Mouse (Mus musculus): ENCODE measurements around the gene Olfr898. TPM values are rescaled to one million over a fixed set of nuclear protein-coding genes. Genes with fewer than 3 reads are reported as not detected.

Gene Olfr898
- polyA plus RNA-seq (2014; fragmentation: Nextera tagmentation; extraction: Ambion mirVana), result not detected in 2 replicates

DNA sequence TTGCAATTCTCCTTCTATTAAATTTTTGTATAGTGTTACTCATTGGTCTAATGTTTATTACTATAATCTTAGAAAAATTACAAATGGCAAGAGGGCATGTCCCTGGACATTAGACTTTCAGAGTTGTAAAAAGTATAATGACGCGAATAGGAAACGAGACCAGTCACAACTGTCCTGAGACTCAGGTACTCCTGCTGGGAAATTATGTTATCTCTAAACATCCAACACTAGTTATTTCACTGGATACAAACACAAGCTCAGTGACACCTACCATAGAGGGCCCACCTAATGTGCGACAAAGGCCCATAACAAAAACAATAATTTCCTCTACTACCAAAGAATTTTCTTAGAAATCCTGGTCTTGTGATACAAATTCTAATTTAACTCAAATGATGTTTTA lies at the start of gene Olfr898:
Gene Olfr898, plus strand, starts transcription at position 301 of the 400 bp plus-strand sequence.
- Histone ChIP-seq H3K9me3 (replicated peaks; ENCODE audit: control insufficient read depth, low read length) (no peaks in the 10 kb centered on the region), H3K27ac (replicated peaks; ENCODE audit: low read depth, low read length) (no peak within 1 kb of the TSS), H3K4me2 (ENCODE audit: low read depth, low read length) (no peak within 1 kb of the TSS), H3K4me3 (ENCODE audit: low read depth, low read length) (no peak within 1 kb of the TSS), H3K4me1 (ENCODE audit: control insufficient read depth, insufficient read depth, low read length) (no peaks in the 10 kb centered on the region), H3K36me3 (replicated peaks; ENCODE audit: control insufficient read depth, insufficient read depth, low read depth, low read length) (no peaks in the 10 kb centered on the region), H3K9ac (replicated peaks; ENCODE audit: low read length) (no peak within 1 kb of the TSS), H3K27me3 (ENCODE audit: control insufficient read depth, insufficient read depth, low read length) (no peaks in the 10 kb centered on the region)
- 96% methylated on average over 4 of the region's 4 CpGs for WGBS
- ATAC-seq (replicated peaks; ENCODE audit: insufficient number of reproducible peaks, low FRiP score, low TSS enrichment, low read depth) (no peak), DNase-seq (ENCODE audit: low spot score) (no peak)

DNA sequence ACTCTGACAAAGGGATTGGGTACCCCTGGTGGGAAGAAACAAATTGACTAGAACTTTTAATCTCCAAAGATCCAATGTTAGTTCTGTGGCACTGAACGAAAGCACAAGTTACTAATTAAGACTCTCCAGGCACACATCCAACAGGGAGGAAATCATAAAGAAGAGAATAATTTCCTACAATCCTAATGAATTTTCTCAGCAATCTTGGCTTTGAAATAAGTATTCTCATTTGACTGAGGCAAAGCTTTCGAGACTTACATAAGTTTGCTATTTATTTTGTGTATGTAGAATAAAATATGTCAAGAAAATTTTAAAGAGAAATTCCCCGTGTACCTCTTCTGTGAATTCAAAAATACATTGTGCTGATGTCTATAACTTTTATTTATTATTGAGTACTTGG lies 19.5 kb upstream of the Olfr898 start, which contains the start of gene Olfr25:
Gene Olfr25, plus strand, starts transcription at position 301 of the 400 bp plus-strand sequence.
- Histone ChIP-seq H3K4me2 (ENCODE audit: low read depth, low read length) (no peak within 1 kb of the TSS), H3K9ac (replicated peaks; ENCODE audit: low read length) (no peak within 1 kb of the TSS), H3K4me3 (ENCODE audit: low read depth, low read length) (no peak within 1 kb of the TSS), H3K36me3 (replicated peaks; ENCODE audit: control insufficient read depth, insufficient read depth, low read depth, low read length) (no peaks in the 10 kb centered on the region), H3K4me1 (ENCODE audit: control insufficient read depth, insufficient read depth, low read length) (no peaks in the 10 kb centered on the region), H3K27ac (replicated peaks; ENCODE audit: low read depth, low read length) (no peak within 1 kb of the TSS), H3K27me3 (ENCODE audit: control insufficient read depth, insufficient read depth, low read length) (no peaks in the 10 kb centered on the region), H3K9me3 (replicated peaks; ENCODE audit: control insufficient read depth, low read length) (no peaks in the 10 kb centered on the region)
- WGBS, result 84% methylated on average over 3 of the region's 3 CpGs
- DNase-seq (ENCODE audit: low spot score), result no peak
- ATAC-seq (replicated peaks; ENCODE audit: insufficient number of reproducible peaks, low FRiP score, low TSS enrichment, low read depth), result no peak

DNA sequence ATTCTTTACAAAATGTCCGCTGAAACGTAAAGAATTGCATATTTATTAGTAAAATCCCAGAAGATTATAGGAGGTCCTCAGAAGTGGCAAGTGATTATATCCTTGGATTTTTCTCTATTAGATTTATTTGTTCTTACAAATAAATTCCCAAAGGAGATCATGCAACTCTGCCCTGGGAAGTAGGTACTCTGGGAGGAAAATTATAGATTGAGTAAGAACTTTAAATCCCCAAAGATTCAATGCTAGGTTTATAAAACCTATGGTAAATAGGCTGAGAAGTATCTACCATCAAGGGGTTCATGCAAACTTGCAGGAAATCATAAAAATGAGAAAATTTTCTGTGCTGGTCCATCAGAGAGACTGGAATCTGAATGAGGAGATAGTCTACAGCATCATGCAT lies 18.4 kb downstream of the Olfr898 start, which contains the start of gene Olfr250:
Gene Olfr250, plus strand, starts transcription at position 301 of the 400 bp plus-strand sequence.
- Histone ChIP-seq H3K27me3 (ENCODE audit: control insufficient read depth, insufficient read depth, low read length) (no peaks in the 10 kb centered on the region), H3K9me3 (replicated peaks; ENCODE audit: control insufficient read depth, low read length) (no peaks in the 10 kb centered on the region), H3K4me3 (ENCODE audit: low read depth, low read length) (no peak within 1 kb of the TSS), H3K36me3 (replicated peaks; ENCODE audit: control insufficient read depth, insufficient read depth, low read depth, low read length) (no peaks in the 10 kb centered on the region), H3K9ac (replicated peaks; ENCODE audit: low read length) (no peak within 1 kb of the TSS), H3K4me2 (ENCODE audit: low read depth, low read length) (no peak within 1 kb of the TSS), H3K4me1 (ENCODE audit: control insufficient read depth, insufficient read depth, low read length) (no peaks in the 10 kb centered on the region), H3K27ac (replicated peaks; ENCODE audit: low read depth, low read length) (no peak within 1 kb of the TSS)
- ATAC-seq (replicated peaks; ENCODE audit: insufficient number of reproducible peaks, low FRiP score, low TSS enrichment, low read depth) (no peak), DNase-seq (ENCODE audit: low spot score) (no peak)
- WGBS, result 99% methylated on average over 2 of the region's 2 CpGs

DNA sequence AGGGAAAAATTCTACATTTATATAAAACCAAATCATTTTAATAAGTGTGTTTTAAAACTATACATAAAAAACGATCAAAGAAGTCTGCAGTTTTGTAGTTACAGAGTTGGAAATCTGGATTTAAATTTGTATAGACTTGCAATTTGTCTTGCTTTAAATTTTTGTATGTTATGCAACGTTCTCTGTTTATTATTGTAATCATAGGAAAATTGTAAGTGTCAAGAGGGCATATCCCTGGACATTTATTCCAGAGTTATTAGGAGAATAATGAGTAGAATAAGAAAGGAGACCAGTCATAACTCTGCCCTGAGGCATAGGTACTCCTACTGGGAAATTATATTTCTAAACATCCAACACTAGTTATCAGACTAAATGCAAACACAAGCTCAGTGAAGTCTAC lies 28.6 kb downstream of the Olfr898 start, which contains the start of gene Olfr251:
Gene Olfr251, plus strand, starts transcription at position 301 of the 400 bp plus-strand sequence.
- no peaks in the 10 kb centered on the region for H3K4me1 ChIP-seq (ENCODE audit: control insufficient read depth, insufficient read depth, low read length)
- no peaks in the 10 kb centered on the region for H3K27me3 ChIP-seq (ENCODE audit: control insufficient read depth, insufficient read depth, low read length)
- WGBS, result 60% methylated on average over 2 of the region's 2 CpGs
- no peak within 1 kb of the TSS for H3K9ac ChIP-seq (replicated peaks; ENCODE audit: low read length)
- no peaks in the 10 kb centered on the region for H3K36me3 ChIP-seq (replicated peaks; ENCODE audit: control insufficient read depth, insufficient read depth, low read depth, low read length)
- H3K27ac ChIP-seq (replicated peaks; ENCODE audit: low read depth, low read length), result no peak within 1 kb of the TSS
- DNase-seq (ENCODE audit: low spot score) (no peak), ATAC-seq (replicated peaks; ENCODE audit: insufficient number of reproducible peaks, low FRiP score, low TSS enrichment, low read depth) (no peak)
- no peak within 1 kb of the TSS for H3K4me2 ChIP-seq (ENCODE audit: low read depth, low read length)
- H3K4me3 ChIP-seq (ENCODE audit: low read depth, low read length), result no peak within 1 kb of the TSS
- no peaks in the 10 kb centered on the region for H3K9me3 ChIP-seq (replicated peaks; ENCODE audit: control insufficient read depth, low read length)

DNA sequence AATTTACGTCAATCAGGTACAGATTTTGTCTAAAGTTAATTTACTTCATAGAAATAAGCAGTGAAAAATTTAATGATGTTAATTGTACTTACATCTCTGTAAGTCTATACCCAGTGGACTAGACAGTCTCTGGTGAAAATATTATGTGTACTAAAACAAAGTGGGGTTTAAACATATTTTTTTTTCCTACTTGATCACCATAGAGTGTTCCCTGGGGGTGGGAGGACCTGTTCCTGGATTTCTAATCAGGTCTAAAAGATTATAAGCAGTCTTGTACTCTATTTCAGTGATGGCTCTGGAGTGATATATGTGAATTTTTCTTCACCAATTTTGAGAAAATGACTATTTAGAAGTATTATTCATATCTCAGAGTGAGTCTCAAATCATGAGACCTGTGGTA lies 53.2 kb downstream of the Olfr898 start, which contains the start of gene Olfr147:
Gene Olfr147, plus strand, starts transcription at position 301 of the 400 bp plus-strand sequence.
- H3K9me3 ChIP-seq (replicated peaks; ENCODE audit: control insufficient read depth, low read length), result no peaks in the 10 kb centered on the region
- H3K27me3 ChIP-seq (ENCODE audit: control insufficient read depth, insufficient read depth, low read length), result no peaks in the 10 kb centered on the region
- no peak within 1 kb of the TSS for H3K4me3 ChIP-seq (ENCODE audit: low read depth, low read length)
- H3K9ac ChIP-seq (replicated peaks; ENCODE audit: low read length), result no peak within 1 kb of the TSS
- no peak within 1 kb of the TSS for H3K4me2 ChIP-seq (ENCODE audit: low read depth, low read length)
- H3K4me1 ChIP-seq (ENCODE audit: control insufficient read depth, insufficient read depth, low read length), result no peaks in the 10 kb centered on the region
- no peak within 1 kb of the TSS for H3K27ac ChIP-seq (replicated peaks; ENCODE audit: low read depth, low read length)
- ATAC-seq (replicated peaks; ENCODE audit: insufficient number of reproducible peaks, low FRiP score, low TSS enrichment, low read depth), result no peak
- no peaks in the 10 kb centered on the region for H3K36me3 ChIP-seq (replicated peaks; ENCODE audit: control insufficient read depth, insufficient read depth, low read depth, low read length)
- 79% methylated on average over 1 of the region's 1 CpGs for WGBS
- no peak for DNase-seq (ENCODE audit: low spot score)

Other genes with a start within 250 kb of the Olfr898 start
- not detected in 2 replicates for gene Olfr888, start 240.3 kb upstream of the Olfr898 start, polyA plus RNA-seq (2014; fragmentation: Nextera tagmentation; extraction: Ambion mirVana)
- 0.04 and 0.13 TPM in 2 replicates for gene Olfr889, start 233.2 kb upstream of the Olfr898 start, polyA plus RNA-seq (2014; fragmentation: Nextera tagmentation; extraction: Ambion mirVana)
- gene Olfr890, start 205.9 kb upstream of the Olfr898 start, polyA plus RNA-seq (2014; fragmentation: Nextera tagmentation; extraction: Ambion mirVana), result not detected in 2 replicates
- not detected in 2 replicates for gene Olfr891, start 167.6 kb upstream of the Olfr898 start, polyA plus RNA-seq (2014; fragmentation: Nextera tagmentation; extraction: Ambion mirVana)
- gene Olfr893, start 140.0 kb upstream of the Olfr898 start, polyA plus RNA-seq (2014; fragmentation: Nextera tagmentation; extraction: Ambion mirVana), result not detected in 2 replicates
- gene Olfr894, start 130.4 kb upstream of the Olfr898 start, polyA plus RNA-seq (2014; fragmentation: Nextera tagmentation; extraction: Ambion mirVana), result not detected in 2 replicates
- gene Olfr143, start 95.6 kb upstream of the Olfr898 start, polyA plus RNA-seq (2014; fragmentation: Nextera tagmentation; extraction: Ambion mirVana), result not detected in 2 replicates
- not detected in 2 replicates for gene Olfr895, start 80.6 kb upstream of the Olfr898 start, polyA plus RNA-seq (2014; fragmentation: Nextera tagmentation; extraction: Ambion mirVana)
- not detected in 2 replicates for gene Olfr896-ps1, start 57.3 kb upstream of the Olfr898 start, polyA plus RNA-seq (2014; fragmentation: Nextera tagmentation; extraction: Ambion mirVana)
- gene Olfr25, start 19.4 kb upstream of the Olfr898 start, polyA plus RNA-seq (2014; fragmentation: Nextera tagmentation; extraction: Ambion mirVana), result not detected in 2 replicates
- gene Olfr250, start 18.5 kb downstream of the Olfr898 start, polyA plus RNA-seq (2014; fragmentation: Nextera tagmentation; extraction: Ambion mirVana), result not detected in 2 replicates
- not detected in 2 replicates for gene Olfr251, start 28.7 kb downstream of the Olfr898 start, polyA plus RNA-seq (2014; fragmentation: Nextera tagmentation; extraction: Ambion mirVana)
- not detected in 2 replicates for gene Olfr147, start 53.3 kb downstream of the Olfr898 start, polyA plus RNA-seq (2014; fragmentation: Nextera tagmentation; extraction: Ambion mirVana)
- not detected in 2 replicates for gene Olfr901, start 81.0 kb downstream of the Olfr898 start, polyA plus RNA-seq (2014; fragmentation: Nextera tagmentation; extraction: Ambion mirVana)
- gene Olfr902, start 99.2 kb downstream of the Olfr898 start, polyA plus RNA-seq (2014; fragmentation: Nextera tagmentation; extraction: Ambion mirVana), result not detected in 2 replicates
- gene Olfr904, start 114.7 kb downstream of the Olfr898 start, polyA plus RNA-seq (2014; fragmentation: Nextera tagmentation; extraction: Ambion mirVana), result not detected in 2 replicates
- not detected in 2 replicates for gene Olfr905, start 122.7 kb downstream of the Olfr898 start, polyA plus RNA-seq (2014; fragmentation: Nextera tagmentation; extraction: Ambion mirVana)
- not detected in 2 replicates for gene Olfr906, start 138.7 kb downstream of the Olfr898 start, polyA plus RNA-seq (2014; fragmentation: Nextera tagmentation; extraction: Ambion mirVana)
- gene Olfr907, start 147.4 kb downstream of the Olfr898 start, polyA plus RNA-seq (2014; fragmentation: Nextera tagmentation; extraction: Ambion mirVana), result not detected in 2 replicates
- not detected in 2 replicates for gene Olfr911-ps1, start 173.2 kb downstream of the Olfr898 start, polyA plus RNA-seq (2014; fragmentation: Nextera tagmentation; extraction: Ambion mirVana)
- gene Olfr910, start 189.4 kb downstream of the Olfr898 start, polyA plus RNA-seq (2014; fragmentation: Nextera tagmentation; extraction: Ambion mirVana), result not detected in 2 replicates
- not detected in 2 replicates for gene Olfr912, start 231.8 kb downstream of the Olfr898 start, polyA plus RNA-seq (2014; fragmentation: Nextera tagmentation; extraction: Ambion mirVana)
- not detected in 2 replicates for gene Olfr913, start 244.3 kb downstream of the Olfr898 start, polyA plus RNA-seq (2014; fragmentation: Nextera tagmentation; extraction: Ambion mirVana)

Measured in embryonic facial prominence, embryonic 11.5 days (tissue).